Mouse (Mus musculus): ENCODE measurements at regions not wholly inside any gene's neighbourhood (a gene's known extent, or its start where the extent isn't known, plus 50 kb on each side); places are given as distances from the start of the nearest gene placed in this dataset.

DNA sequence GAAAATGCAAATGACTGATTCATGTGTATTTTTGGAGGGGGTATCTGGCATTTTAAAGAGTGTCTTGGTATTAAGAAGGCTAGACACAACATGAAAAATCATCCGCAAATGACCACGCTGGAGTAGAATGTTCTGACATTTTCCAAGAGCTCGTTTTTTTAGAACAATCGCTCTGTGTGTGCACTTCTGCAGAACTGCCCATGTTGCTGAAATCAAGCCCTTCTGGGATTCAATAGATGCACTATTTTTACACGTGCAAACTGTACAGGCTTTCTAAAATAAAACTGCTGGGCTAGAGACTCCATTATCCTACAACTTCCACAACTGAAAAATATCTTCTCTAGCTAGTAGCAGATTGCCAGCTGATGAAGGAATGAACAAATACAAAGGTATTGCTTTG lies 160.8 kb upstream of the Clec14a start:
- Histone ChIP-seq H3K9me3 (no peaks in the 10 kb centered on the region), H3K27ac (replicated peaks) (no peak overlapping the region), H3K9ac (no peak overlapping the region), H3K4me2 (no peak overlapping the region), H3K27me3 (no peaks in the 10 kb centered on the region), H3K4me1 (replicated peaks) (no peaks in the 10 kb centered on the region), H3K36me3 (no peaks in the 10 kb centered on the region), H3K4me3 (no peak overlapping the region)
- 0 out of 2 replicates have a peak, but pooled peaks have one; percentile 48 for ATAC-seq (ENCODE audit: low FRiP score, low read depth)
- WGBS, result 72% methylated on average over 5 of the region's 5 CpGs

DNA sequence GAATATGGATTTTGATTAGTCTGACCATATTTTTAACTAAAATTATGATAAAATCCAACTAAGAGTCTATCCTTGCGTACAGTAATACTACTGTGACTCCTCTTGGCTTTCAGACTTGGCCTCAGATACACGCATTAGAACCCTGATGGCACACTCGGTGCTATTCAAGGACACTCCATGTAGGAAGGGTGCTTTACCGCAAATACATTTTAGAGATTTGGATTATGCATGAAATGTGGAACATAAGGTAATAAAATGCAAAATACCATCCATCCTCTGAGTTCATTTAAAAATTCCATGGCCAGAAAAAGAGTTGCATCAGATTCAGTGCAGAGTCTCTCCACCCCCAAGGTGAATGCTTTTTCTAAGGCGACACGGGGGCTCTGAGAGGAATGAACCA lies 157.7 kb upstream of the Clec14a start:
- no peak overlapping the region for H3K27ac ChIP-seq (replicated peaks)
- no peaks in the 10 kb centered on the region for H3K36me3 ChIP-seq
- H3K4me3 ChIP-seq, result no peak overlapping the region
- WGBS, result 84% methylated on average over 6 of the region's 6 CpGs
- ATAC-seq (ENCODE audit: low FRiP score, low read depth), result no peak
- no peak overlapping the region for H3K4me2 ChIP-seq
- no peak overlapping the region for H3K9ac ChIP-seq
- no peaks in the 10 kb centered on the region for H3K4me1 ChIP-seq (replicated peaks)
- H3K9me3 ChIP-seq, result no peaks in the 10 kb centered on the region
- no peaks in the 10 kb centered on the region for H3K27me3 ChIP-seq

DNA sequence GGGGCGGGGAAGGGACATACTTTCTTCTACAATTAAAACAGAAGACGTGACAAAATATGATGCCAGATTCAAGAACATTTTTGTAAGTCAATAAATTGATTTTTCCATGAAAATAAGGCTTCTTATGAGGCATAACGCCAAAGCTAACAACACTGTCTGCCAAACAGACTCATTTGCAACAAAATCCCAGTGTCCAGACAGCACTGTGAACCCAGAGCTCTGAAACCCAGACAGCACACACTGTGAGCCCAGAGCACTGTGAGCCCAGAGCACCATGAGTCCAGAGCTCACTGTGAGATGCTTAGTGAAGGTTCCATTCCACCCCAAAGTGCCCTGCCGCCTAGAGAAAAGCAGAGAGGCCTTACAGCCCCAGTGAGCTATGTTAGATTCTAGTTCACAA lies 156.9 kb upstream of the Clec14a start:
- Histone ChIP-seq H3K4me1 (replicated peaks) (no peaks in the 10 kb centered on the region), H3K27me3 (no peaks in the 10 kb centered on the region), H3K4me3 (no peak overlapping the region), H3K9me3 (no peaks in the 10 kb centered on the region), H3K4me2 (no peak overlapping the region), H3K9ac (no peak overlapping the region), H3K27ac (replicated peaks) (no peak overlapping the region), H3K36me3 (no peaks in the 10 kb centered on the region)
- no peak for ATAC-seq (ENCODE audit: low FRiP score, low read depth)
- WGBS, result 82% methylated on average over 4 of the region's 4 CpGs

GRCm38 (mm10) chr12:58423581-58423980 lies 154.5 kb upstream of the Clec14a start:
- H3K4me1 ChIP-seq (replicated peaks), result no peaks in the 10 kb centered on the region
- H3K27ac ChIP-seq (replicated peaks), result no peak overlapping the region
- no peak for ATAC-seq (ENCODE audit: low FRiP score, low read depth)
- H3K9ac ChIP-seq, result no peak overlapping the region
- H3K9me3 ChIP-seq, result no peaks in the 10 kb centered on the region
- no peak overlapping the region for H3K4me3 ChIP-seq
- WGBS, result 33% methylated on average over 1 of the region's 1 CpGs
- no peak overlapping the region for H3K4me2 ChIP-seq
- no peaks in the 10 kb centered on the region for H3K36me3 ChIP-seq
- no peaks in the 10 kb centered on the region for H3K27me3 ChIP-seq

DNA sequence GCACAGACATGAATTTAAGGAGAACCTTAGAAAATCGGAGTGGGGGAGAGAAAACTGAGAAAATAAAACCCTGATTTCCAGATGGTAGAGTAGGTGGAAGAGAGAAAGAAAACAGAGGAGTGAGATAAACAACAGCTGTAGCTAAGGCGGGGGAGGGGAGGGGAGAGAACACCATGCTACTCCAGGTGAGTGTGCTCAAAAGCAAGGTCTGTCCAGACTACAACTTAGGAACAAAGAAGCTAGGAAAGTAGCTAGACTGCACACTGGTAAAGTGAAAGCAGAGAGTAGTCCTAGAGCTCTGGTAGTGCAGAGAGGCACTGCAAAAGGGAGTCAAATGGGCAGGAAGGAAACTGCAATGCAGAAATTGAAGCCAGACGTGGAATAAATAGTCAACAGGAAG lies 132.8 kb upstream of the Clec14a start:
- no peak overlapping the region for H3K4me2 ChIP-seq
- no peak overlapping the region for H3K4me3 ChIP-seq
- no peaks in the 10 kb centered on the region for H3K36me3 ChIP-seq
- 73% methylated on average over 3 of the region's 3 CpGs for WGBS
- H3K4me1 ChIP-seq (replicated peaks), result no peaks in the 10 kb centered on the region
- ATAC-seq (ENCODE audit: low FRiP score, low read depth), result no peak
- H3K9me3 ChIP-seq, result no peaks in the 10 kb centered on the region
- no peak overlapping the region for H3K27ac ChIP-seq (replicated peaks)
- H3K9ac ChIP-seq, result no peak overlapping the region
- no peaks in the 10 kb centered on the region for H3K27me3 ChIP-seq

DNA sequence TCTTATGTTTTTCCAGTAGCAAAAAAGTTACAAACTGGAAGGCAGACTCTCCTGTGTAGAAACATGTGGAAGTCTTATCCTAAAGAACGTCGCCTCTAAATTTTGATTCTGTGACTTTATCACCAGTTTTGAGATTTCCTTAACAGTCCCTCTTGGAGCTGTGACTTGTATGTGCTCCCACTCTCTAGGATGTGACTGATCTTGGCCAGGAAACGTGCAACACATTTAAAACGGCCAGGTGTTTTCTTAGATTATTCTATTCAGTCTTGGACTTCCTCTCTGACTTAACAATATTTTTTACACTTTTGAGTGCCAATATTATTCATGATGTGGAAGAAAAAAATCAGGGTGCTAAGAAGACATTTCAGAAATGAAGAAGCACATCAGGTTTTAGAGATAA lies 91.2 kb upstream of the Clec14a start:
- Histone ChIP-seq H3K4me1 (replicated peaks) (no peaks in the 10 kb centered on the region), H3K4me3 (no peak overlapping the region), H3K4me2 (no peak overlapping the region), H3K9me3 (no peaks in the 10 kb centered on the region), H3K27me3 (no peaks in the 10 kb centered on the region), H3K36me3 (no peaks in the 10 kb centered on the region), H3K27ac (replicated peaks) (no peak overlapping the region), H3K9ac (no peak overlapping the region)
- 92% methylated on average over 4 of the region's 4 CpGs for WGBS
- ATAC-seq (ENCODE audit: low FRiP score, low read depth), result no peak

DNA sequence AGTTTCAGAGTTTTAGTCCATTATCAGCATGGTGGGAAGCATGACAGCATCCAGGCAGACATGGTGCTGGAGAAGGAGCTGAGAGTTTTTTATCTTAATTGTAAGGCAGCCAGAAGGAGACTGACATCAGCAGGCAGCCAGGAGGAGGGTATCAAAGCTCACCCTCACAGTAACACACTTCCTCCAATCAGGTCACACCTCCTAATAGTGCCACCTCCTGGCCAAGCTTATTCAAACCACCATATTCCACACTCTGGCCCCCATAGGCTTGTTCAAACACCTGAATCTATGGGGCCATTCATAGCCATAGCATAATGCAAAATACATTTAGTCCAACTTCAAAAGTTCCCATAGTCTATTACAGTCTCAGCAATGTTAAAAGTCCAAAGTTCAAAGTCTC lies 65.1 kb upstream of the Clec14a start:
- Histone ChIP-seq H3K4me3 (no peak overlapping the region), H3K4me1 (replicated peaks) (no peaks in the 10 kb centered on the region), H3K27me3 (no peaks in the 10 kb centered on the region), H3K36me3 (no peaks in the 10 kb centered on the region), H3K9ac (no peak overlapping the region), H3K4me2 (no peak overlapping the region), H3K9me3 (no peaks in the 10 kb centered on the region), H3K27ac (replicated peaks) (no peak overlapping the region)
- no peak for ATAC-seq (ENCODE audit: low FRiP score, low read depth)

DNA sequence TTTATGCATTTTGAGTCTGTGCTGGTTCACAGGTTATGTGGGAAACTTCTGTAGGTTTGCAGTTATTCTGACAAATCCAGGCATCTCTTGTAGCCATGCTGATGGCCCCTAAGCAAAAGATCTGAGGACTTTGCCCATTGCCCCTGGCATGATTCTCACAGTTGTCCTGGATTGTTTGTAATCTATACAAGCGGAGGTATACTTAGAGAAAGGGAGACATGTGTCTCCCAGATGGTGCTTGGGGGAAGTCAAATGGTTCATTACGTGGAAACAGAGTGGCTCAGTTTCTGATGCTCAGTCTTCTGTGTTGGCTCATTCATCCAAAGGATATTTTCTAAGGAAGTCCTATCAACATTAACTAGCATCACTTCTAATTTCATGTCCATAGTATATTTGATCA lies 60.8 kb upstream of the Clec14a start:
- H3K4me3 ChIP-seq, result no peak overlapping the region
- no peak for ATAC-seq (ENCODE audit: low FRiP score, low read depth)
- H3K27ac ChIP-seq (replicated peaks), result no peak overlapping the region
- no peaks in the 10 kb centered on the region for H3K9me3 ChIP-seq
- H3K4me1 ChIP-seq (replicated peaks), result no peaks in the 10 kb centered on the region
- H3K4me2 ChIP-seq, result no peak overlapping the region
- no peaks in the 10 kb centered on the region for H3K36me3 ChIP-seq
- 65% methylated on average over 2 of the region's 2 CpGs for WGBS
- no peak overlapping the region for H3K9ac ChIP-seq
- H3K27me3 ChIP-seq, result no peaks in the 10 kb centered on the region

DNA sequence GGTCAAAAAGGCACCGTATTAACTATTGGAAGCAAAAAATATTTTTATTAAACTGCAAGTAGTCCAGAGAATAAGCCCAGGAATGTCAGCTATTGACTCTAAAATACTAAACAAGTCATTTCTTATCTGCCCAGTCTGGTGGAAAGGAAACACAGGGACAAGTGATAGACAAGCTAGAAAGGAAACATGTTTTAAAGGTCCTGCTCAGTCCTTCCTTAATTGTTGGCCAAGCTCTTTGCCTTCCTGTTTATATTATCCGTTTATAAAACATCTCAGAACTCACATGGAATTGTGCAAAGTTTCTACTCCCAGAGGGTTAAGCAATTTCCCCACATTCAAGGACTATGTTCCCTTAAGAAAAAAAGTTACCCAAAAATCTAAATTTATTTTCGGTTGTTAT lies 54.9 kb upstream of the Clec14a start:
- Histone ChIP-seq H3K36me3 (no peaks in the 10 kb centered on the region), H3K4me3 (no peak overlapping the region), H3K9me3 (no peaks in the 10 kb centered on the region), H3K4me1 (replicated peaks) (no peaks in the 10 kb centered on the region), H3K27me3 (no peaks in the 10 kb centered on the region), H3K9ac (no peak overlapping the region), H3K4me2 (no peak overlapping the region), H3K27ac (replicated peaks) (no peak overlapping the region)
- 88% methylated on average over 3 of the region's 3 CpGs for WGBS
- no peak for ATAC-seq (ENCODE audit: low FRiP score, low read depth)
